Mouse (Mus musculus) hindbrain, postnatal 0 days (tissue): ENCODE results near the gene Galk2. TPM values are rescaled to one million over a fixed set of nuclear protein-coding genes. Genes with fewer than 3 reads are reported as not detected.
A peak's percentile ranks its signal among the peaks of the same experiment; 100 is the strongest.

Experiments used
- ATAC-seq: fragments of 200-750 bp; cut with Nextera tagmentation; 2 replicates; pipeline ENCODE4 v1.8.0; 2017; ENCODE audit warnings: mild to moderate bottlenecking, moderate TSS enrichment, moderate library complexity
- DNase-seq: peaks from one replicate; pipeline ENCODE4 v3.0.0-alpha.2; 2015; ENCODE audit warnings: low spot score
- H3K27ac ChIP-seq: fragments of 300-500 bp; sonication (generic); 2 replicates; pipeline ENCODE4 v1.5.1; 2014; ENCODE audit warnings: mild to moderate bottlenecking
- H3K27me3 ChIP-seq: fragments of 300-500 bp; sonication (generic); 2 replicates; pipeline ENCODE4 v1.6.1; 2014; ENCODE audit warnings: low read length, mixed read lengths; ENCODE audit not compliant: insufficient read depth
- H3K36me3 ChIP-seq: fragments of 300-500 bp; sonication (generic); 2 replicates; pipeline ENCODE4 v1.6.1; 2014; ENCODE audit warnings: low read length, mixed read lengths; ENCODE audit not compliant: insufficient read depth
- H3K4me1 ChIP-seq: fragments of 300-500 bp; sonication (generic); 2 replicates; pipeline ENCODE4 v1.6.1; 2014; ENCODE audit warnings: antibody characterized with exemption, low read length, mixed read lengths; ENCODE audit not compliant: insufficient read depth
- H3K4me2 ChIP-seq: fragments of 300-500 bp; sonication (generic); 2 replicates; pipeline ENCODE4 v1.6.1; 2014; ENCODE audit warnings: low read depth, mild to moderate bottlenecking, low read length, moderate library complexity, mixed read lengths
- H3K4me3 ChIP-seq: fragments of 300-500 bp; sonication (generic); 2 replicates; pipeline ENCODE4 v1.5.1; 2014; ENCODE audit warnings: low read length
- H3K9ac ChIP-seq: fragments of 300-500 bp; sonication (generic); replicated peaks from 2 replicates; pipeline ENCODE4 v1.6.1; 2014; ENCODE audit warnings: mild to moderate bottlenecking, low read length, moderate library complexity, mixed read lengths
- H3K9me3 ChIP-seq: fragments of 300-500 bp; sonication (generic); 2 replicates; pipeline ENCODE4 v1.6.1; 2016; ENCODE audit warnings: low read length, mixed read lengths
- CTCF ChIP-seq: IDR thresholded peaks from 2 replicates; pipeline ENCODE4 v1.5.1; 2016; ENCODE audit warnings: antibody characterized with exemption, control low read depth, low read depth
- WGBS: fragments of 180-500 bp; shearing (Covaris S2); extraction: QIAGEN DNeasy Blood & Tissue Kit; methylation state at CpG from one replicate; pipeline ENCODE4 v1.1.7; 2014; 5-methylcytosine and 5-hydroxymethylcytosine counted together
- polyA plus RNA-seq: library from polyadenylated mRNA; unstranded; fragments of >200 nt; fragmentation: Nextera tagmentation; extraction: Ambion mirVana; gene quantifications from 2 replicates; pipeline ENCODE4 v1.2.1, GENCODE M21; 2015
- total RNA-seq: library from RNA; depleted of rRNA; stranded (reverse); fragments of >200 nt; gene quantifications from 2 replicates; pipeline ENCODE4 v1.2.3, GENCODE M21; 2014

Gene Galk2
- total and polyA plus RNA-seq, 2 experiments from 2014 or later = 28.9 to 30.0 TPM

DNA sequence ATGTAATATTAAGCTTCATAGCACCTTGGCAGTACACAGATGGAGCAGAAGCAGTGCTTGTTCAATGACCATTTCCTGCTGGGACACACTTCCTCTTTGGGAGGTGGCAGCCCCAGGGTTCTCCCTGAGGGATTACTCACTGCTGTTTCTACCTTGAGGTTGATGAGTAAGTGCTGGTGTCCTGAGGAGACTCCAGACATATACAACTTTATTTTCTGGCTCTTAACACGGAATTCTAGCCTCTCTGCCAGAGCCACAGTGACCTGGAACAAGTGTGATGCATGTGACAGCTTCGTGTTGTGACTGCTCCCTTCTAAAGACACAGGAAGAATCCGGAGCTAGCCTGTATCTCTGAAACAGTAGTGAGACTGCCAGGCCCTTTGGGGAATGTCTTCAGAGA, 75.1 kb downstream of the Galk2 start:
- DNase-seq = no peak
- no peaks in the 10 kb centered on the region for H3K4me1 ChIP-seq
- no peak overlapping the region for H3K4me2 ChIP-seq
- TF ChIP-seq CTCF = no peak
- no peak for ATAC-seq
- H3K36me3 ChIP-seq = no peaks in the 10 kb centered on the region
- H3K9me3 ChIP-seq = no peaks in the 10 kb centered on the region
- 66% methylated on average over 3 of the region's 3 CpGs for WGBS
- no peak overlapping the region for H3K9ac ChIP-seq
- H3K4me3 ChIP-seq = no peak overlapping the region
- no peak overlapping the region for H3K27ac ChIP-seq
- H3K27me3 ChIP-seq = no peaks in the 10 kb centered on the region

DNA sequence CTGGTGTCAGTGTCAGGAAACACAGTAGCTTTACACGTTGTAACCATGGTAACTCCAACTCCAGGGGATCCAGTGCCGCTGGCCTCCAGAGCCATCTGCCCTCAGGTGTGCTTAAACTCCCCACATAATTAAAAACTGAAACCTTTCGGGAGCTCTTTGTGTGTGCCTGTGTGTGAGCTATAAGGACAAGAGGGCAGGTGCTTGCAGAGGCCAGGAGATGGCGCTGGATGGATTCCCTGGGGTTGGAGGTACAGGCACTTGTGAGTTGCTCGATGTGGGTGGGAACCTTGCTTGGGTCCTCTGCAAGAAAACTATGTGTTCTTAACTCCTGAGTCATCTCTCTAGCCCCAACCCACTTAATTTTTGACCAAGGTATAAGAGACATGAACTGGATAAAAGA, 77.5 kb downstream of the Galk2 start:
- Histone ChIP-seq H3K9me3 (no peaks in the 10 kb centered on the region), H3K4me2 (no peak overlapping the region), H3K27ac (no peak overlapping the region), H3K4me1 (no peaks in the 10 kb centered on the region), H3K27me3 (no peaks in the 10 kb centered on the region), H3K4me3 (no peak overlapping the region), H3K9ac (no peak overlapping the region), H3K36me3 (no peaks in the 10 kb centered on the region)
- no peak for ATAC-seq
- no peak for DNase-seq
- WGBS = 49% methylated on average over 5 of the region's 5 CpGs
- TF ChIP-seq CTCF = no peak

DNA sequence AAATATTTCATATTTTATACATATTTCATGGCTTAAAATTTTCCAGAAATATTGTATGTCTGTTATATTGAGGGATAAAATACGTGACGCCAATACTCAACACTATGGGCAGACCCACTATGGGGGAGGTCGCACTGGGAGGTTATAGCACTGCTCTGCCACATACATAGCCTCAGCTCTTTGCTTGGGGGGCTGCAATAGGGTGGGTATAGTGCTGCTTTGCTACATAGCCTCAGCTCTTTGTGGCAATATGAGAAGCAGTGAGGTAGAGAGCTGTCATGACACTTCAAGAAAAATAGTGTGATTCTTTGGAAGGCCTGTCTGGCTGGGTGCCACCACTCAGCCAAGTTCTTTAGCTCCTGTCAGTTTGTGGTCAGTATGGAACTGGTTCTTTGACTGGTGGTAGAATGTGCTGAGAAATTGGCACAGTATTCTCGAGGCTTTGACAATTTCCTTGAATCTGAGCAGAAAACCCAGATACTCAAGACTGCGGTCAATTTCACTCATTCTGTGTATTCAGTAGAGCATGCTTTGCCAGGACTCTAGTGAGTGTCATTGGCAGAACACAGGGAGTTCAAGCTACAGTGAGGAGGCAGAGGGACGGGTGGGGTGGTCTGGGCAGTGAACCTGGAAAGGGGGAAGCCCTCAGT, 80.2 kb downstream of the Galk2 start:
- ATAC-seq (peak; percentile 58), DNase-seq (peak; percentile 10)
- Histone ChIP-seq H3K4me1 (no peaks in the 10 kb centered on the region), H3K27me3 (no peaks in the 10 kb centered on the region), H3K4me3 (no peak overlapping the region), H3K27ac (no peak overlapping the region), H3K9me3 (no peaks in the 10 kb centered on the region), H3K36me3 (no peaks in the 10 kb centered on the region), H3K9ac (no peak overlapping the region), H3K4me2 (no peak overlapping the region)
- 75% methylated on average over 6 of the region's 6 CpGs for WGBS
- TF ChIP-seq CTCF = no peak

DNA sequence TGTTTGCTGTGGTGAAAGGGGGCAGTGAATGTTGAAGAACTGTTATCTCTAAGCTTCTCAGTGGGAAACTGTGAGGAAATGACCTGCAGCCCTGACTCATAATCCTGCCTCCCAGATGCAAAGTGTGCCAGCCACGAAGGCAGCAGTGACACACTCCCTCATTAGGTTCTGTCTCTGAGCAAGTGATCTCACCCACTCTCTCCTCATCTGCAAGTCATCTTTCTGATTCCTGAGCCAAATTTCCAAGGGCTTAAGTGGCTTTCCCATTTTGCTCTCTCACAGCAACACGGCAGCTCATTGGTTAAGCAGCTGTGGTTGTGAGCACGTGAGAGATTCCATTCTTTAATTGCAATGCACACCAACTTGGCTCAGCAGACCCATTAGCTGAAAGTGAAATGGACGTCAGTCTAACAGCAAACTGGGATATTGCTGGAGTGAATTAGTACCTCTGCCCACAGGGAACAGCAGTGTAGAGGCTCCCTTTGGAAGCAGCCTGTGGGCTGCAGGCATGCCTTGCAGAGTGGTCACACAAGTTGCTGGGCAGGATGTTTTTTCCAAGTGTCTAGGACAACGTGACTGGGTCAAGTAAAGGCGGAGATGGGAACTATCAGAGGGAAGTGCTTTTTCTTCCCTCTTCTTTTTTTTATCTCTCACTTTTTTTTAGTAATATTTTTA, 82.3 kb downstream of the Galk2 start:
- ATAC-seq (no peak), DNase-seq (no peak)
- Histone ChIP-seq H3K27me3 (no peaks in the 10 kb centered on the region), H3K4me1 (no peaks in the 10 kb centered on the region), H3K4me3 (no peak overlapping the region), H3K27ac (no peak overlapping the region), H3K4me2 (no peak overlapping the region), H3K36me3 (no peaks in the 10 kb centered on the region), H3K9ac (no peak overlapping the region), H3K9me3 (no peaks in the 10 kb centered on the region)
- WGBS = 72% methylated on average over 6 of the region's 6 CpGs
- no peak for TF ChIP-seq CTCF

DNA sequence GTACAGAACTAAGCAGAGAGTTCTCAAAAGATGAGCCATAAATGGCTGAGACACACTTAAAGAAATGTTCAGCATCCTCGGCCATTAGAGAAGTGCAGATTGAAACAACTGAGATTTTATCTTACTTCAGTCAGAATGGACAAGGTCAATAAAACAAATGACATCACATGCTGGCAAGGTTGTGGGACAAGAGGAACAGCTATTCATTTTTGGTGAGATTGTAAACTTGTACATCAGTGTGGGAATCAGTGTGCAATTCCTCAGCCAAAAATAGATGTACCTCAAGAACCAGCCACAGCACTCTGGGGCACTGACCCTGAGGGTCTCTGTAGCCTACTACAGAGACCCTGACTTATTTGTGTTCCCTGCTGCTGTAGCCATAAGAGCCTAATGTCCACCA, 84.4 kb downstream of the Galk2 start:
- Histone ChIP-seq H3K9ac (no peak overlapping the region), H3K4me3 (no peak overlapping the region), H3K4me2 (no peak overlapping the region), H3K27me3 (no peaks in the 10 kb centered on the region), H3K9me3 (no peaks in the 10 kb centered on the region), H3K36me3 (no peaks in the 10 kb centered on the region), H3K27ac (no peak overlapping the region), H3K4me1 (no peaks in the 10 kb centered on the region)
- WGBS = 90% methylated on average over 1 of the region's 1 CpGs
- ATAC-seq (no peak), DNase-seq (no peak)
- no peak for TF ChIP-seq CTCF

DNA sequence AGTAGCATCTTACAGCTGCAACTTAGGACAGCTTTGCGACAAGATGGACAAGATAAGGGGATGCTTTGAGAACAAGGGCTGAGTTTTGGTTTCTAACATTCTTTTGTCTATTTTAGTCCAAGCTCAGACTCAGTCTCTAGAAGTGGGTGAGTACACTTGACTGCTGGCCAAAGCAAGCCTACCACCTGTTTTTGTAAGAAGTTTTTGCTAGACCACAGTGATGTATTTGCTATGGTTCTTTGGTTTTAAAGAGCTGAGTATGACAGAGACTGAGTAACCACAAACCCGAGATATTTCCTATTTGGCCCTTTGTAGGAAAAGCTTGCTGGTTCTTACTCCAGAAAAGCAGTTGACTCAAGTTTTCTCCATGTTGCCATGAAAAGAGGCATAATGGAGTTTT, 89.3 kb downstream of the Galk2 start:
- 98% methylated on average over 2 of the region's 2 CpGs for WGBS
- no peak for DNase-seq
- H3K27me3 ChIP-seq = no peaks in the 10 kb centered on the region
- H3K9me3 ChIP-seq = no peaks in the 10 kb centered on the region
- H3K27ac ChIP-seq = no peak overlapping the region
- ATAC-seq = no peak
- H3K36me3 ChIP-seq = no peaks in the 10 kb centered on the region
- TF ChIP-seq CTCF = no peak
- H3K9ac ChIP-seq = no peak overlapping the region
- no peak overlapping the region for H3K4me2 ChIP-seq
- no peaks in the 10 kb centered on the region for H3K4me1 ChIP-seq
- no peak overlapping the region for H3K4me3 ChIP-seq

DNA sequence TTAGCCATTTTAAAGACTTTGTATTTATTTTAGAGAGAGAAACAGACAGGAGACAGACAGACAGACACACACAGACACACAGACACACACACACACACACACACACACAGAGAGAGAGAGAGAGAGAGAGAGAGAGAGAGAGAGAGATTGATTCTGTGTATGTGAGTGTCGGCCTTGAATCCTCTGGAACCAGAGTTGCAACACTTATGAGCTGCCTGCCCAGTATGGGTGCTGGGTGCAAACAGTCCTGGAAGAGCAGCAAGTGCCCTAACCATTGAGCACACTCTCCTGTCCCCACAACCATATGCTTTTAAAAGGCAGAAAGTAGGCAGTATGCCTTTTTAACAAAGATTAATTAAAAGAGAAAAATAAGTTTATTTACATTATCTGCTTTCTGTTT, 109.9 kb downstream of the Galk2 start:
- Histone ChIP-seq H3K4me3 (no peak overlapping the region), H3K27me3 (no peaks in the 10 kb centered on the region), H3K4me2 (no peak overlapping the region), H3K9ac (no peak overlapping the region), H3K4me1 (no peaks in the 10 kb centered on the region), H3K36me3 (no peaks in the 10 kb centered on the region), H3K27ac (no peak overlapping the region), H3K9me3 (no peaks in the 10 kb centered on the region)
- 100% methylated on average over 1 of the region's 1 CpGs for WGBS
- ATAC-seq (no peak), DNase-seq (no peak)
- no peak for TF ChIP-seq CTCF
